Mouse (Mus musculus) kidney, embryonic 15.5 days (tissue): Measurements from ENCODE around the gene Rps9. TPM values are rescaled to one million over a fixed set of nuclear protein-coding genes. Genes with fewer than 3 reads are reported as not detected.

Experiments used
- ATAC-seq: fragments of 200-750 bp; cut with Nextera tagmentation; replicated peaks from 2 replicates; pipeline ENCODE4 v1.8.0; 2017; ENCODE audit warnings: moderate TSS enrichment; ENCODE audit not compliant: low FRiP score
- H3K27ac ChIP-seq: fragments of 300-500 bp; sonication (generic); 2 replicates; pipeline ENCODE4 v1.5.1; 2015; ENCODE audit warnings: mild to moderate bottlenecking, inconsistent platforms
- H3K27me3 ChIP-seq: fragments of 300-500 bp; sonication (generic); 2 replicates; pipeline ENCODE4 v1.6.1; 2015; ENCODE audit warnings: inconsistent platforms
- H3K36me3 ChIP-seq: fragments of 300-500 bp; sonication (generic); 2 replicates; pipeline ENCODE4 v1.6.1; 2015; ENCODE audit warnings: inconsistent platforms
- H3K4me1 ChIP-seq: fragments of 300-500 bp; sonication (generic); 2 replicates; pipeline ENCODE4 v1.6.1; 2015; ENCODE audit warnings: inconsistent platforms
- H3K4me2 ChIP-seq: fragments of 300-500 bp; sonication (generic); 2 replicates; pipeline ENCODE4 v1.6.1; 2015; ENCODE audit warnings: moderate library complexity, mild to moderate bottlenecking, inconsistent platforms
- H3K4me3 ChIP-seq: fragments of 300-500 bp; sonication (generic); replicated peaks from 2 replicates; pipeline ENCODE4 v1.5.1; 2015; ENCODE audit warnings: mild to moderate bottlenecking, inconsistent platforms
- H3K9ac ChIP-seq: fragments of 300-500 bp; sonication (generic); 2 replicates; pipeline ENCODE4 v1.6.1; 2015; ENCODE audit warnings: mild to moderate bottlenecking, inconsistent platforms
- H3K9me3 ChIP-seq: fragments of 300-500 bp; sonication (generic); replicated peaks from 2 replicates; pipeline ENCODE4 v1.6.1; 2016; ENCODE audit warnings: inconsistent platforms
- WGBS: fragments of 180-500 bp; shearing (Covaris S2); methylation state at CpG from one replicate; pipeline ENCODE4 v1.1.7; 2015; ENCODE audit warnings: mixed read lengths; 5-methylcytosine and 5-hydroxymethylcytosine counted together
- polyA plus RNA-seq: library from polyadenylated mRNA; unstranded; fragments of >200 nt; fragmentation: Nextera tagmentation; extraction: Ambion mirVana; gene quantifications from 2 replicates; pipeline ENCODE4 v1.2.1, GENCODE M21; 2015

Gene Rps9
- polyA plus RNA-seq, result 1,518 and 1,652 TPM in 2 replicates

DNA sequence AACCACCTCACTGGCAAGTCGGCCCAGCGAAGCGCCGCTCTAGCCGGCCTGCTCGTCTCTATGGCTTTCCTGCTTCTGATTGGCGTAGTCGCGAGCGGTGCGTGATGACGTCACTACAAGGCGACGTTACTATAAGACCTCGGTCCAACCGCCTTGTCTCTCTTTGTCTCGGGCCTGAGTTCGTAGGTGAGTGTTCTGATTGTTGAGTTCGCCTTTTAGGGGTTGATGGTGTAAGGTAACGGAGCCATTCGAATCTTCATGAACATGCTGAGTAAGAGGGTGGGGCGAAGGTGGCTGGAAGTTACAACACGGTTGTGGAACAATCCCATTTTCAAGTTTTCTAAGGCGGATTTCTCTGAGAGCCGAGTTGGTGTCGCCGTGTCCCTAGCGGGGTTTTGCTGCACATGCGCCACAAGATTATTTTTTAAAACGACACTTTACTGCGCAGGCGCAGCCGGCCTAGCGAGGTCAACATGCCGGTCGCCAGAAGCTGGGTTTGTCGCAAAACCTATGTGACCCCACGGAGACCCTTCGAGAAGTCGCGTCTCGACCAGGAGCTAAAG, at the start of gene Rps9:
Gene Rps9, plus strand, starts transcription at position 115 of the 563 bp plus-strand sequence.
- Histone ChIP-seq H3K4me1 (peaks cover 20% of the 10 kb centered on the region), H3K4me2 (peak within 1 kb of the TSS; percentile 82), H3K4me3 (peak within 1 kb of the TSS; percentile 81), H3K9me3 (no peaks in the 10 kb centered on the region), H3K9ac (peak within 1 kb of the TSS; percentile 81), H3K27me3 (no peaks in the 10 kb centered on the region), H3K27ac (peak within 1 kb of the TSS; percentile 96), H3K36me3 (peaks cover 62% of the 10 kb centered on the region)
- ATAC-seq, result peak; percentile 94
- WGBS, result 1% methylated on average over 42 of the region's 42 CpGs

DNA sequence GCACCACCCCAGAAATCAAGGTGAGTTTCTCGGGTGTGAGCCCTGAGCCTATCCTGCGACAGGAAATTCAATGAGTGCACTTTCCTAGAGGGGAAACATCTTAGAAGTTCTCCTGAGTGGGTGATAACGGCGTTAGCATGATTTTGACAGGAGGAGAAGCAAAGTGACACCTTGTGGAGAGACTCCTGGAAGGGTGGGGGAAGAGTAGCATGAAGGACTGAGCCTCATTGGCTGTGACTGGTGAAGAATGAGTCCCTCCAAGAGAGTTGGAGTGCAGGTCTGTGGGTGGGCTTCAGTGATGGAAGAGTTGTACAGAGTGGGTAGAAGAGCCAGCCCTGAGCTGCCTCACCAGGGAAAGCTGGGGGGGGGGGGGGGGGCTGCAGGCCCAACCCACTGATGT, 46.8 kb upstream of the Rps9 start:
- Histone ChIP-seq H3K27ac (no peak overlapping the region), H3K4me2 (no peak overlapping the region), H3K4me3 (no peak overlapping the region), H3K4me1 (no peaks in the 10 kb centered on the region), H3K36me3 (peaks cover 100% of the 10 kb centered on the region), H3K9ac (no peak overlapping the region), H3K9me3 (no peaks in the 10 kb centered on the region), H3K27me3 (no peaks in the 10 kb centered on the region)
- WGBS, result 87% methylated on average over 4 of the region's 4 CpGs
- ATAC-seq, result no peak

DNA sequence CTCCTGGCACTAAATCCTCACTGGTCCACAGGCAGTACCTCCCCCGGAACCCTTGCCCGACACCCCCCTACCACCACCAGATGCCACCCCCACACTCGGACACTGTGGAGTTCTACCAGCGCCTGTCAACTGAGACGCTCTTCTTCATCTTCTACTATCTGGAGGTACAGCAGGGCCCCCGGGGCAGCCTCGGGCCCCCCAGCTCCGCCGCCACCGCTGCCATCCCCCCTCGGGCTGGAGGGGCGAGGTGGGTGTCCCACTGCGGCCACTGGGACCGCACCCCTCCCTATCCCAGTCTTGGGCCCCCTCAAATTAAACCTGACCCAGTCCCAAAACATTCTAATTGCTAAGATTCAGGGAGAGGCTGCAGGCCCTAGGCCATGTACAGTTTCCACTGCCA, 45.2 kb upstream of the Rps9 start:
- H3K27ac ChIP-seq, result no peak overlapping the region
- peaks cover 4% of the 10 kb centered on the region for H3K4me1 ChIP-seq
- no peak overlapping the region for H3K9ac ChIP-seq
- WGBS, result 93% methylated on average over 14 of the region's 14 CpGs
- H3K4me2 ChIP-seq, result no peak overlapping the region
- peaks cover 99% of the 10 kb centered on the region for H3K36me3 ChIP-seq
- no peaks in the 10 kb centered on the region for H3K9me3 ChIP-seq
- no peaks in the 10 kb centered on the region for H3K27me3 ChIP-seq
- no peak overlapping the region for H3K4me3 ChIP-seq
- no peak for ATAC-seq

DNA sequence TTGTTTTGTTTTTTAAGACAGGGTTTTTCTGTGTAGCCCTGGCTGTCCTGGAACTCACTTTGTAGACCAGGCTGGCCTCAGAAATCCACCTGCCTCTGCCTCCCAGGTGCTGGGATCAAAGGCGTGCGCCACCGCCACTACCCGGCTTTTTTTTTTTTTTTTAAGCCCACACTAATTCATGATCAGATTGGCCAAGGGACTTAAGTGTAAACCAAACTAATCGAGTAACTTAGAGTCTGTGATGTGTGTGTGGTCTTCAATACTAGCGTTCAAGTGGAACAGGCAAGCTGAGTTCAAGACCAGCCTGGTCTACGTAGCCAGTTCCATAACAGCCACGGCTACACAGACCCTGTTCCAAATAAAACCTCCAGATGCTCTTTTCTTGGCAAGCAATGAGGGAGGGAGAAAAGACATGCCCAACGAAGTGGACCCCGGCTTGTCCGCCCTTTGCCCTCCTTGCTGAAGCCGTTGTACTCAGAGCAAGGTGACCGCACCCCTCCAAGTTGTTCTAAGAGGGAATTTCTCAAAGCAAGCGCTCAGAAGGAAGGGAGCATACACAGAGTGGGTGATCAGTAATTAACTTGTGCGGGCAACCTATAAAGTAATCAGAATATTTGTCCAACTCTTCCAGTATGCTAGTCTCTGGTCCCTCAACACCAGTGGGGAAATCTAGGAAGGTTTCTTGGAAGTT, 39.1 kb upstream of the Rps9 start:
- Histone ChIP-seq H3K36me3 (peaks cover 44% of the 10 kb centered on the region), H3K27me3 (no peaks in the 10 kb centered on the region), H3K4me3 (peak overlapping the region; percentile 82), H3K9me3 (no peaks in the 10 kb centered on the region), H3K4me2 (peak overlapping the region; percentile 66), H3K27ac (peak overlapping the region; percentile 93), H3K9ac (peak overlapping the region; percentile 79), H3K4me1 (peaks cover 33% of the 10 kb centered on the region)
- peak; percentile 30 for ATAC-seq
- WGBS, result 29% methylated on average over 15 of the region's 15 CpGs

GRCm38 (mm10) chr7:3665215-3666114, 38.3 kb upstream of the Rps9 start, which contains the start of gene Leng1:
Gene Leng1 (minus strand): TSS chr7:3665840.
- Histone ChIP-seq H3K4me1 (peaks cover 33% of the 10 kb centered on the region), H3K4me2 (peak within 1 kb of the TSS; percentile 66), H3K9ac (peak within 1 kb of the TSS; percentile 79), H3K4me3 (peak within 1 kb of the TSS; percentile 82), H3K36me3 (peaks cover 37% of the 10 kb centered on the region), H3K27me3 (no peaks in the 10 kb centered on the region), H3K27ac (peak within 1 kb of the TSS; percentile 93), H3K9me3 (no peaks in the 10 kb centered on the region)
- 4% methylated on average over 45 of the region's 45 CpGs for WGBS
- peak; percentile 98 for ATAC-seq

- no peak for ATAC-seq
- H3K27me3 ChIP-seq, result no peaks in the 10 kb centered on the region
- peaks cover 22% of the 10 kb centered on the region for H3K36me3 ChIP-seq
- peak overlapping the region; percentile 24 for H3K4me3 ChIP-seq
- H3K9me3 ChIP-seq, result no peaks in the 10 kb centered on the region
- peak overlapping the region; percentile 67 for H3K27ac ChIP-seq
- peak overlapping the region; percentile 45 for H3K4me2 ChIP-seq
- H3K9ac ChIP-seq, result peak overlapping the region; percentile 1; the same call in 1 of the 2 replicates
- 22% methylated on average over 14 of the region's 14 CpGs for WGBS
- H3K4me1 ChIP-seq, result peaks cover 33% of the 10 kb centered on the region
Measured at GRCm38 (mm10) chr7:3666921-3667391, 36.8 kb upstream of the Rps9 start.

DNA sequence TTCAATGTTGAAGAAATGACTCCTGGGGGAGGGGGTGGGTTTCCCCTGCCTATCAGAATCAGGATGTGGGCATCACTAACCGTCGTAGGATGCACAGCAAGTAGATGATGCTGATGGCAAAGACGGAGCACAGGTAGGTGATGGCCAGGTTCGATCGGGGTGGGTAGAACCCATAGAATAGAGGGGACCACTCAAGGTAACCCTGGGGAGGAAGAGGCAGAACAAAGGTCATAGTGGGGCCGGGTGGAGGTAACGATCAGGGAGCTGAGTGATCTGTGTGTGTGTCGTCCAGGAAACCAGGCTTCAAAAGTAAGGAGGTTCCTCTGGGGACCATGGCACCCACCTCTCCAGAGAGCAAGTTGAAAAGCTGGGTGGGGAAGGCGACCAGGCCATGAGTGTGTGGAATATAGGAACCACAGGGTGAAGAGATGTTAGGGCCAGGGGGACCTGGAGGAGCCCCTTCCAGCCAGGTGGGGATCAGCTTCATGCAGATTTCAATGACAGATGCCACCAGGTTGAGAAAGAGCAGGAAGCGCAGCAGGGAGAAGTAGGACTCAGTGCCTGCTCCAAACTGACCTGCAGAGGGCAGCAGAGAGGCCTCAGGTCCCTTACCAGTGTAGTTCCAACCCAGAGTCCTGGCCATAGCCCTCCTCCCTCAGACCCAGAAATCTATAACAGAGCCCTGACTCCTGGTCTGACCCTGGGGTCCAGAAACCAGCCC, 29.1 kb upstream of the Rps9 start:
- H3K9ac ChIP-seq, result no peak overlapping the region
- ATAC-seq, result peak; percentile 83
- H3K36me3 ChIP-seq, result peaks cover 18% of the 10 kb centered on the region
- 73% methylated on average over 10 of the region's 10 CpGs for WGBS
- H3K4me1 ChIP-seq, result no peaks in the 10 kb centered on the region
- no peak overlapping the region for H3K27ac ChIP-seq
- H3K9me3 ChIP-seq, result no peaks in the 10 kb centered on the region
- no peak overlapping the region for H3K4me2 ChIP-seq
- no peak overlapping the region for H3K4me3 ChIP-seq
- no peaks in the 10 kb centered on the region for H3K27me3 ChIP-seq

DNA sequence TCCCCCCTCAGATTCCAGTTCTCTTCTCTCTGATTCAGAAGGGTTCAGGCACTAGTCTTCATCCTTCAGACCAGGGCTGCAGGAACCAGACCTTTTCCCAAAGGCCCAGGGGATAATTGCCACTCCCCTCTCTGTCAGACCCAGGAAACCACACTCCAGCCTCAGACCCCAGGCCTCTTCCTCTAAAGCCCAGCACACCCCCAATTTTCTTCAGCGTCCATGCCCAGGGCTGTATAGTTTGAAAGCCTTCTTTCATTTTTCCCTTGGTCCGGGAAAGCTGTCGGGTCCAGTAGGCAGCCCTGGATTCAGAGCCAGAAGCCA, 28.6 kb upstream of the Rps9 start:
- H3K4me3 ChIP-seq, result no peak overlapping the region
- H3K27me3 ChIP-seq, result no peaks in the 10 kb centered on the region
- 82% methylated on average over 3 of the region's 3 CpGs for WGBS
- no peaks in the 10 kb centered on the region for H3K4me1 ChIP-seq
- H3K27ac ChIP-seq, result no peak overlapping the region
- no peak overlapping the region for H3K4me2 ChIP-seq
- ATAC-seq, result no peak
- peaks cover 19% of the 10 kb centered on the region for H3K36me3 ChIP-seq
- H3K9me3 ChIP-seq, result no peaks in the 10 kb centered on the region
- no peak overlapping the region for H3K9ac ChIP-seq

GRCm38 (mm10) chr7:3676371-3676770, 27.4 kb upstream of the Rps9 start:
- Histone ChIP-seq H3K9ac (no peak overlapping the region), H3K4me3 (peak overlapping the region; percentile 28; the same call in 1 of the 2 replicates), H3K27me3 (no peaks in the 10 kb centered on the region), H3K27ac (no peak overlapping the region), H3K4me2 (peak overlapping the region; percentile 41), H3K4me1 (no peaks in the 10 kb centered on the region), H3K9me3 (no peaks in the 10 kb centered on the region), H3K36me3 (peaks cover 27% of the 10 kb centered on the region)
- WGBS, result 90% methylated on average over 12 of the region's 12 CpGs
- no peak for ATAC-seq

DNA sequence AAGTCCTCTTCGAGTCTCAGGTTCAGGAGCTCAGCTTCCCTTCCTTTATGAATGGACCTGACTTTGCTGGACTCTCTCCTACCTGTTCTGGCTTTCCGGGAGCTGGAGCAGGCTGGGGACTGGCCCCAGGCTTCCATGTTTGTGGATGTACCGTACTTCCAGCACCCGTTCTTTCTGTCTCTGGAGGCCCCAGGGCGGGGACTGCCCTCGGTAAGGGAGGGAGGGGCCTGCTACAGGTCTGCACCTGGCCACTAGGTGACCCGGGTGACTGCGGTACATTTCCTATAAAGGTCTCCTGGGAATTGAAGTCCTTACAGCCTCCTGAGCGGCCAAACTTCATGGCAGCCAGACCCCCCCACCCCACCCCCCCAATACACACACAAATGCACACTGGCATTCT, 26.5 kb upstream of the Rps9 start, which contains the start of gene Tmc4:
Gene Tmc4, minus strand, starts transcription at position 212 of the 400 bp plus-strand sequence.
- Histone ChIP-seq H3K36me3 (peaks cover 36% of the 10 kb centered on the region), H3K27me3 (no peaks in the 10 kb centered on the region), H3K9me3 (no peaks in the 10 kb centered on the region), H3K4me3 (peak within 1 kb of the TSS; percentile 28), H3K27ac (no peak within 1 kb of the TSS), H3K4me1 (no peaks in the 10 kb centered on the region), H3K4me2 (peak within 1 kb of the TSS; percentile 41), H3K9ac (peak within 1 kb of the TSS; percentile 11; the same call in 1 of the 2 replicates)
- peak; percentile 57; the same call in 1 of the 2 replicates for ATAC-seq
- 47% methylated on average over 9 of the region's 9 CpGs for WGBS

- Histone ChIP-seq H3K27ac (no peak overlapping the region), H3K4me2 (no peak overlapping the region), H3K9me3 (no peaks in the 10 kb centered on the region), H3K4me1 (no peaks in the 10 kb centered on the region), H3K27me3 (no peaks in the 10 kb centered on the region), H3K4me3 (no peak overlapping the region), H3K9ac (no peak overlapping the region), H3K36me3 (peaks cover 77% of the 10 kb centered on the region)
- WGBS, result 92% methylated on average over 10 of the region's 10 CpGs
- ATAC-seq, result no peak
Measured at GRCm38 (mm10) chr7:3683908-3684550, 19.8 kb upstream of the Rps9 start.
